Mouse (Mus musculus) kidney, embryonic 15.5 days (tissue): ENCODE measurements around the gene Itgbl1. TPM values are rescaled to one million over a fixed set of nuclear protein-coding genes. Genes with fewer than 3 reads are reported as not detected.

ENCODE experiments used
- ATAC-seq: fragments of 200-750 bp; cut with Nextera tagmentation; replicated peaks from 2 replicates; pipeline ENCODE4 v1.8.0; 2017; ENCODE audit warnings: moderate TSS enrichment; ENCODE audit not compliant: low FRiP score
- H3K27ac ChIP-seq: fragments of 300-500 bp; sonication (generic); 2 replicates; pipeline ENCODE4 v1.5.1; 2015; ENCODE audit warnings: mild to moderate bottlenecking, inconsistent platforms
- H3K27me3 ChIP-seq: fragments of 300-500 bp; sonication (generic); 2 replicates; pipeline ENCODE4 v1.6.1; 2015; ENCODE audit warnings: inconsistent platforms
- H3K36me3 ChIP-seq: fragments of 300-500 bp; sonication (generic); 2 replicates; pipeline ENCODE4 v1.6.1; 2015; ENCODE audit warnings: inconsistent platforms
- H3K4me1 ChIP-seq: fragments of 300-500 bp; sonication (generic); 2 replicates; pipeline ENCODE4 v1.6.1; 2015; ENCODE audit warnings: inconsistent platforms
- H3K4me2 ChIP-seq: fragments of 300-500 bp; sonication (generic); 2 replicates; pipeline ENCODE4 v1.6.1; 2015; ENCODE audit warnings: moderate library complexity, mild to moderate bottlenecking, inconsistent platforms
- H3K4me3 ChIP-seq: fragments of 300-500 bp; sonication (generic); replicated peaks from 2 replicates; pipeline ENCODE4 v1.5.1; 2015; ENCODE audit warnings: mild to moderate bottlenecking, inconsistent platforms
- H3K9ac ChIP-seq: fragments of 300-500 bp; sonication (generic); 2 replicates; pipeline ENCODE4 v1.6.1; 2015; ENCODE audit warnings: mild to moderate bottlenecking, inconsistent platforms
- H3K9me3 ChIP-seq: fragments of 300-500 bp; sonication (generic); replicated peaks from 2 replicates; pipeline ENCODE4 v1.6.1; 2016; ENCODE audit warnings: inconsistent platforms
- WGBS: fragments of 180-500 bp; shearing (Covaris S2); methylation state at CpG from one replicate; pipeline ENCODE4 v1.1.7; 2015; ENCODE audit warnings: mixed read lengths; 5-methylcytosine and 5-hydroxymethylcytosine counted together
- polyA plus RNA-seq: library from polyadenylated mRNA; unstranded; fragments of >200 nt; fragmentation: Nextera tagmentation; extraction: Ambion mirVana; gene quantifications from 2 replicates; pipeline ENCODE4 v1.2.1, GENCODE M21; 2015

Gene Itgbl1
- polyA plus RNA-seq, 1 experiment from 2014 or later: 0.34 TPM

DNA sequence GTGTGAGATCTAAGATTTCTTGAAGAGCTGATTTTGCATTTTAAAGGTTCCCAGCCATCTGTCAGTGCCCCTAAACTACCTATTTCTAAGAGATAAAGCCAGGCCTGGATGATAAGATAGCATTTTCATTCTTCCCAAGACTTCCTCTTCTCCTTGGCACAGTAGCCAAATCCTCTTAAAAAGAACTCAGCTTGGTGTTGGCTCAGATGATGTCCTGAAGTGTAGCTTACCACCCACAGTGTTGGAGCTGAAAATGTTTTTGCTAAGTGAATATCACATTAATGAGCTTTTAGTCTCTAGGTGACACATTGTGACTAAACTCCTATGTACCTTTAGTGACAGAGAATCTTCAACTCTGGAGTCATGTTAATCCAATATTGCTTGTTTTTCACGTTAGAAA lies 99.8 kb downstream of the Itgbl1 start:
- Histone ChIP-seq H3K4me1 (no peaks in the 10 kb centered on the region), H3K9me3 (no peaks in the 10 kb centered on the region), H3K9ac (no peak overlapping the region), H3K4me2 (no peak overlapping the region), H3K27me3 (no peaks in the 10 kb centered on the region), H3K36me3 (no peaks in the 10 kb centered on the region), H3K27ac (no peak overlapping the region), H3K4me3 (no peak overlapping the region)
- 72% methylated on average over 1 of the region's 1 CpGs for WGBS
- ATAC-seq: no peak

DNA sequence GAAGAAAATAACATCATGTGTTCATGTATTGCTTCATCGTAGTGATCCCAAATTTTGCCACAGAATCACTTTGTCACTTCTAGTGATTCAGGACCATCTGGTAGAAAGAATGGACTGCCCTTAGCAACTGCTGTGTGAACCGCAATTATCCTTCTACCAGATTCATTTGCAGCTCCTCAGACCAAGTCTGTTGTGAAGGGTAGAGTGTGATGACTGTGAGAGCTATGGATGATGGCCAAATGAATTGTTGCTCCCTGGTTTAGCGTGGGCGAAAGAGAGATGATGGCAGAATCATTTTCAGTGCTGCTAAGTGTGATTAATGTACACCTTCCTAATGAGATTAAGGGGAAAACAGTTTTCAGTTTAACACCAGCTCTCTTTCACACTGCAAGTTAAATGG lies 100.3 kb downstream of the Itgbl1 start:
- no peak overlapping the region for H3K4me3 ChIP-seq
- no peak for ATAC-seq
- 90% methylated on average over 4 of the region's 4 CpGs for WGBS
- no peak overlapping the region for H3K9ac ChIP-seq
- no peak overlapping the region for H3K27ac ChIP-seq
- H3K4me1 ChIP-seq: no peaks in the 10 kb centered on the region
- no peaks in the 10 kb centered on the region for H3K27me3 ChIP-seq
- H3K9me3 ChIP-seq: no peaks in the 10 kb centered on the region
- H3K36me3 ChIP-seq: no peaks in the 10 kb centered on the region
- no peak overlapping the region for H3K4me2 ChIP-seq

DNA sequence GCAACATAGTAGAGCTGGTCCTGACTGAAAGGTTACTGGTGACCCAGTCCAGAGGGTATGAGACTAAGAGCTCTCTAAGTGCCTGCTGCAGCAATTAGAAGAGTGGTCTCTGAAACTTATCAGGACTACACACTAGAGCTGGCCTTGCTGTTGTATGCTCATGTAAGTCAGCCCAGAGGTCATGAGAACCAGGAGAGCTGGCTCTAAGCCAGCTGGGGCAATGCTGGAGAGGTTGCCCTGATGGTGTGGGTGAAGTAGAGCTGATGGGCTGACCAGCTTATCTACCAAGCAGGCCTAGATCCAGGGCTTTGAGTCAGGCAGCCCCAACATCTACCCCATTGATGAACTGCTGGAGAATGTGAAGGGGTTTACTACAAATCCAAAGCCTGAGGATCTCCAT lies 142.0 kb downstream of the Itgbl1 start:
- Histone ChIP-seq H3K27ac (no peak overlapping the region), H3K4me3 (no peak overlapping the region), H3K4me1 (no peaks in the 10 kb centered on the region), H3K9ac (no peak overlapping the region), H3K4me2 (no peak overlapping the region), H3K27me3 (no peaks in the 10 kb centered on the region), H3K36me3 (no peaks in the 10 kb centered on the region), H3K9me3 (no peaks in the 10 kb centered on the region)
- no peak for ATAC-seq

DNA sequence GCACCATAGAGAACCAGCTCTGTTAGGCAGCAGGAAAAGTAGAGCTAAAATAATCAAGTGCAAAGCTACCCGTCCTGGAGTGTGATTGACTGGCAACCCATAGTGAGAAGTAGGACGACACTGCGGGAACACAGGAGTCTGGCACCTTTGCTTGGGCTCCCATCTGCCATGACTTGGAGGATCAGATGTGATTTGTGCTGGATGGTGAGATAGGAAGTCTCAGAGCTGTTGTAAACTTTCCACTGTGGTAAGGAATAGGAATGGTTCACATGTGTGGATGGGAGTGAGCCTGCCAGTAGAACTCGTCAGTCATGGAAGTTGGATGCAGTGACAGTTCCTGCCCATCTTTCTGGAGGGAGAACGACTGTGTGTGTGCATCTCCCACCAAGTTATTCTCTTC lies 177.9 kb downstream of the Itgbl1 start:
- Histone ChIP-seq H3K9me3 (no peaks in the 10 kb centered on the region), H3K27ac (no peak overlapping the region), H3K36me3 (no peaks in the 10 kb centered on the region), H3K4me3 (no peak overlapping the region), H3K4me2 (no peak overlapping the region), H3K27me3 (no peaks in the 10 kb centered on the region), H3K9ac (no peak overlapping the region), H3K4me1 (no peaks in the 10 kb centered on the region)
- no peak for ATAC-seq
- 82% methylated on average over 5 of the region's 5 CpGs for WGBS

DNA sequence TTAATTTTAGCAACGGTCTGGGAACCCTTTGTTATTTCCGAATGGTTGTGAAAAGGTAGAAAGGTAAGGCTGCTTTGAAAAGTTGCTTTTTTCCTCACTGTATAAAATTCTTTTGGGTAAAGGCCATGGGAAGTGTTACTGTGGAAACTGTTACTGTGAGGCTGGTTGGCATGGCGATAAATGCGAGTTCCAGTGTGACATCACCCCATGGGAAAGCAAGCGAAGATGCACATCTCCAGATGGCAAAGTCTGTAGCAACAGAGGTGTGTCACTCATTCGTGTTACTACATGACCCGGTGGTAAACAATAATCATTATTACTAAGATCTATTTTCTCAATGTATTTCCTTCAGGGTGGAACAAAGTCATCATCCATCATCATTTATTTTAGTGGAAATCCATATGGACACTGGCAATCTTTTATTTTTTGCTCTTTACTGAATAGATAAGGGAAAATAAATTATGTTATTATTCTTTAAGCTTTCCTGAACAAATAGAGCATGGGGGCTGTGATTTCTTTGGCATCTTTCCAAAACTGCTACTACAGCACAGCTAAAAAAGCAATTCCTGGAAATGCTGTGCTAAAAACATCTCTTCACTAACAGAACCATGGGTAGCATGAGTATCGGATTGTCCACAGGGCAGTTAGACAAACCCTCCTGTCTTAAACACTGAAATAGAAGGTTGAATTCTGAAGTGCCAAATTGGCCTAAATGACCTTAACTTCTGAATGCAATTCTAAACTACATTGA lies 184.1 kb downstream of the Itgbl1 start:
- ATAC-seq: no peak
- 58% methylated on average over 8 of the region's 8 CpGs for WGBS

GRCm38 (mm10) chr14:123864531-123864930 lies 204.8 kb downstream of the Itgbl1 start:
- H3K27ac ChIP-seq: no peak overlapping the region
- no peak overlapping the region for H3K4me3 ChIP-seq
- WGBS: 79% methylated on average over 1 of the region's 1 CpGs
- H3K36me3 ChIP-seq: no peaks in the 10 kb centered on the region
- H3K9me3 ChIP-seq: no peaks in the 10 kb centered on the region
- no peaks in the 10 kb centered on the region for H3K27me3 ChIP-seq
- no peaks in the 10 kb centered on the region for H3K4me1 ChIP-seq
- H3K9ac ChIP-seq: no peak overlapping the region
- no peak for ATAC-seq
- no peak overlapping the region for H3K4me2 ChIP-seq

More for the DNA sequence above, 184.1 kb downstream of the Itgbl1 start:
- Histone ChIP-seq H3K27ac (no peak overlapping the region), H3K4me2 (no peak overlapping the region), H3K9me3 (no peaks in the 10 kb centered on the region), H3K9ac (no peak overlapping the region), H3K27me3 (no peaks in the 10 kb centered on the region), H3K4me1 (no peaks in the 10 kb centered on the region), H3K36me3 (no peaks in the 10 kb centered on the region), H3K4me3 (no peak overlapping the region)

- Histone ChIP-seq H3K4me2 (no peak overlapping the region), H3K27ac (no peak overlapping the region), H3K27me3 (no peaks in the 10 kb centered on the region), H3K9me3 (no peaks in the 10 kb centered on the region), H3K4me3 (no peak overlapping the region), H3K9ac (no peak overlapping the region), H3K4me1 (no peaks in the 10 kb centered on the region), H3K36me3 (no peaks in the 10 kb centered on the region)
- 41% methylated on average over 6 of the region's 6 CpGs for WGBS
- peak; percentile 22; the same call in 1 of the 2 replicates for ATAC-seq
Measured at GRCm38 (mm10) chr14:123865779-123866726, 206.3 kb downstream of the Itgbl1 start.

GRCm38 (mm10) chr14:123927903-123928302 lies 268.1 kb downstream of the Itgbl1 start:
- H3K27me3 ChIP-seq: no peaks in the 10 kb centered on the region
- no peak overlapping the region for H3K27ac ChIP-seq
- H3K9me3 ChIP-seq: no peaks in the 10 kb centered on the region
- H3K4me3 ChIP-seq: no peak overlapping the region
- WGBS: 80% methylated on average over 1 of the region's 1 CpGs
- H3K36me3 ChIP-seq: no peaks in the 10 kb centered on the region
- no peak overlapping the region for H3K4me2 ChIP-seq
- no peak for ATAC-seq
- H3K4me1 ChIP-seq: no peaks in the 10 kb centered on the region
- no peak overlapping the region for H3K9ac ChIP-seq

- 72% methylated on average over 2 of the region's 2 CpGs for WGBS
Measured at GRCm38 (mm10) chr14:123966531-123966930, 306.8 kb downstream of the Itgbl1 start.

DNA sequence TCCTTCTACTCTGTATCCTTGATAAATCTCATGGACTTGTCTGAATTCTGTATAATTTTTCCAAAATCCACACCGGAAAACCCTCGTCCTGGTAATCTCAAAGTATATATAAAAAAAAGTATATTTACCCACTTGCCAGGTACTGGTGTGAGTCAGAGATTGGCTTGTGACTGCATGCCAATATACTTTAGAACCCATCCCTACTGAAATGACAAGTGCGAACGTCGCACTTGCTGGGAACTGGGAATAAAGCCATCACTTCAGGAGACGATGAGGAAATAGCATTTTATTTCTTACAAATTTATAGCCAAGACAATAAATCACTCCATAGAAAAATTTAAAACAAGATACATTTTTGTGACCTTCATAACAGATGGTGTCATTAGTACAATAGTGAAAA lies 308.2 kb downstream of the Itgbl1 start:
- 77% methylated on average over 6 of the region's 6 CpGs for WGBS
- Histone ChIP-seq H3K27me3 (no peaks in the 10 kb centered on the region), H3K9me3 (no peaks in the 10 kb centered on the region), H3K9ac (no peak overlapping the region), H3K4me3 (no peak overlapping the region), H3K4me2 (no peak overlapping the region), H3K4me1 (no peaks in the 10 kb centered on the region), H3K36me3 (no peaks in the 10 kb centered on the region), H3K27ac (no peak overlapping the region)
- no peak for ATAC-seq

More at GRCm38 (mm10) chr14:123966531-123966930, 306.8 kb downstream of the Itgbl1 start:
- Histone ChIP-seq H3K36me3 (no peaks in the 10 kb centered on the region), H3K9me3 (no peaks in the 10 kb centered on the region), H3K27ac (no peak overlapping the region), H3K9ac (no peak overlapping the region), H3K4me3 (no peak overlapping the region), H3K4me2 (no peak overlapping the region), H3K27me3 (no peaks in the 10 kb centered on the region), H3K4me1 (no peaks in the 10 kb centered on the region)
- no peak for ATAC-seq

DNA sequence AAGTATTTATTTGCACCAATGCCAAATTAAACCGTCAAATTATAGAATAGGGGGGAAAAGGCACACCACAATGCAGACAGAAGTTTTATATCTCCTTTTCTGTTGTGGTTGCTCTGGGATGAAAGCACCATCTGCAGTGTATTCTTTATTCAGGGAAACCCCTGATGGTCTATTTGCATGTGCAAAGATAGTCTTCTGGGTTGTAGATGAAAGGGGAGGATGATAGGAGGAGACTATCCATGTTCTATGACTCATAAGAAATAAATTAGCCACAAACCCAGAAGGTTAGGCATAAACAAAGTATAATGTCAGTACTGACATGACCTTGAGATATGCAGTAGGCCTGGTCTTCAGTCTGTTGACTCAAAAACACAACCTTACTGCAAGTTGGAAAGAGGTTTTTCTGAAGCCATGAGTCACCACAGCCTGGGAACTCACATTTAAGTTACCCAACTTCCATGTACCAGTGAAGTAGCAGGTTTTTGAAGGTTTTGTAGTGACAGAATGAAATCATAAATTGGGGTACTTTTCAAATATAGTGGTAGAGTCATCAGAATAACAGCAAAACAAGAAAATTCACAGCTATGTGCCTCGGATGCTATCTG lies 330.9 kb downstream of the Itgbl1 start:
- ATAC-seq: no peak
- no peak overlapping the region for H3K4me2 ChIP-seq
- H3K4me3 ChIP-seq: no peak overlapping the region
- H3K27ac ChIP-seq: no peak overlapping the region
- no peaks in the 10 kb centered on the region for H3K27me3 ChIP-seq
- no peak overlapping the region for H3K9ac ChIP-seq
- H3K4me1 ChIP-seq: no peaks in the 10 kb centered on the region
- 64% methylated on average over 2 of the region's 2 CpGs for WGBS
- no peaks in the 10 kb centered on the region for H3K36me3 ChIP-seq
- no peaks in the 10 kb centered on the region for H3K9me3 ChIP-seq
